Mouse (Mus musculus) cerebellum, adult 8-10 months (tissue): ENCODE results near the gene Rabgef1.

ENCODE experiments used
- DNase-seq: peaks from one replicate; pipeline ENCODE4 v3.0.0; 2022

The Rabgef1 gene

GRCm38 (mm10) chr5:130218336-130218735, 46.7 kb downstream of the Rabgef1 start:
- DNase-seq: no peak

- no peak for DNase-seq
Observed at GRCm38 (mm10) chr5:130221316-130221715, 49.7 kb downstream of the Rabgef1 start.

GRCm38 (mm10) chr5:130221760-130222145, 50.2 kb downstream of the Rabgef1 start:
- no peak for DNase-seq

GRCm38 (mm10) chr5:130222146-130223004, 50.8 kb downstream of the Rabgef1 start:
- peak; percentile 96 for DNase-seq

GRCm38 (mm10) chr5:130226790-130227189, 55.2 kb downstream of the Rabgef1 start:
- no peak for DNase-seq

GRCm38 (mm10) chr5:130228120-130228519, 56.5 kb downstream of the Rabgef1 start:
- no peak for DNase-seq

GRCm38 (mm10) chr5:130236302-130236701, 64.7 kb downstream of the Rabgef1 start:
- no peak for DNase-seq

GRCm38 (mm10) chr5:130239236-130239635, 67.6 kb downstream of the Rabgef1 start:
- no peak for DNase-seq

GRCm38 (mm10) chr5:130239856-130240255, 68.3 kb downstream of the Rabgef1 start:
- no peak for DNase-seq

GRCm38 (mm10) chr5:130241426-130241825, 69.8 kb downstream of the Rabgef1 start:
- no peak for DNase-seq

GRCm38 (mm10) chr5:130247823-130248222, 76.2 kb downstream of the Rabgef1 start:
- no peak for DNase-seq

- peak; percentile 28 for DNase-seq
Observed at GRCm38 (mm10) chr5:130254164-130255016, 82.8 kb downstream of the Rabgef1 start.

GRCm38 (mm10) chr5:130255017-130255720, 83.6 kb downstream of the Rabgef1 start, which contains the start of the genes Sbds and Tyw1:
Gene Sbds, minus strand, starts transcription at chr5:130255530.
Gene Tyw1, plus strand, starts transcription at chr5:130255619.
- DNase-seq: peak; percentile 95

GRCm38 (mm10) chr5:130255799-130256525, 84.4 kb downstream of the Rabgef1 start:
- DNase-seq: peak; percentile 23

GRCm38 (mm10) chr5:130256678-130257271, 85.2 kb downstream of the Rabgef1 start:
- DNase-seq: peak; percentile 91

GRCm38 (mm10) chr5:130257303-130257702, 85.7 kb downstream of the Rabgef1 start:
- peak; percentile 22 for DNase-seq

GRCm38 (mm10) chr5:130263454-130263853, 91.9 kb downstream of the Rabgef1 start:
- no peak for DNase-seq
